Mouse (Mus musculus): ENCODE measurements at regions not wholly inside any gene's neighbourhood (a gene's known extent, or its start where the extent isn't known, plus 50 kb on each side); places are given as distances from the start of the nearest gene placed in this dataset.

GRCm38 (mm10) chr8:7964276-7964675 is 696.8 kb downstream of the Efnb2 start:
- H3K27me3 ChIP-seq (replicated peaks; ENCODE audit: insufficient read depth, low read length) = no peaks in the 10 kb centered on the region
- H3K9me3 ChIP-seq (ENCODE audit: low read length) = no peaks in the 10 kb centered on the region
- no peak overlapping the region for H3K27ac ChIP-seq (ENCODE audit: low read length)
- no peak for TF ChIP-seq CTCF (IDR thresholded peaks at IDR 0.05)
- TF ChIP-seq EP300 (IDR thresholded peaks at IDR 0.05) = no peak
- WGBS = 91% methylated on average over 2 of the region's 2 CpGs
- no peaks in the 10 kb centered on the region for H3K4me1 ChIP-seq (ENCODE audit: insufficient read depth, low read depth, low read length)
- no peaks in the 10 kb centered on the region for H3K36me3 ChIP-seq (ENCODE audit: insufficient read depth, low read length)
- no peak for ATAC-seq
- DNase-seq (ENCODE audit: low spot score) = no peak
- H3K4me2 ChIP-seq (replicated peaks; ENCODE audit: low read depth, low read length) = no peak overlapping the region
- H3K4me3 ChIP-seq (ENCODE audit: low read depth, low read length) = no peak overlapping the region
- no peak overlapping the region for H3K9ac ChIP-seq (replicated peaks; ENCODE audit: low read depth)

GRCm38 (mm10) chr8:7956745-7957144 is 704.3 kb downstream of the Efnb2 start:
- ATAC-seq = no peak
- no peaks in the 10 kb centered on the region for H3K36me3 ChIP-seq (ENCODE audit: insufficient read depth, low read length)
- H3K27ac ChIP-seq (ENCODE audit: low read length) = no peak overlapping the region
- TF ChIP-seq EP300 (IDR thresholded peaks at IDR 0.05) = no peak
- no peak for TF ChIP-seq CTCF (IDR thresholded peaks at IDR 0.05)
- H3K9ac ChIP-seq (replicated peaks; ENCODE audit: low read depth) = no peak overlapping the region
- H3K4me1 ChIP-seq (ENCODE audit: insufficient read depth, low read depth, low read length) = no peaks in the 10 kb centered on the region
- H3K4me3 ChIP-seq (ENCODE audit: low read depth, low read length) = no peak overlapping the region
- no peak overlapping the region for H3K4me2 ChIP-seq (replicated peaks; ENCODE audit: low read depth, low read length)
- H3K27me3 ChIP-seq (replicated peaks; ENCODE audit: insufficient read depth, low read length) = no peaks in the 10 kb centered on the region
- no peak for DNase-seq (ENCODE audit: low spot score)
- no peaks in the 10 kb centered on the region for H3K9me3 ChIP-seq (ENCODE audit: low read length)

GRCm38 (mm10) chr8:7954851-7955250 is 706.2 kb downstream of the Efnb2 start:
- H3K4me1 ChIP-seq (ENCODE audit: insufficient read depth, low read depth, low read length) = no peaks in the 10 kb centered on the region
- no peak for TF ChIP-seq CTCF (IDR thresholded peaks at IDR 0.05)
- no peak for TF ChIP-seq EP300 (IDR thresholded peaks at IDR 0.05)
- no peak overlapping the region for H3K4me3 ChIP-seq (ENCODE audit: low read depth, low read length)
- H3K27ac ChIP-seq (ENCODE audit: low read length) = no peak overlapping the region
- 86% methylated on average over 3 of the region's 3 CpGs for WGBS
- DNase-seq (ENCODE audit: low spot score) (no peak), ATAC-seq (no peak)
- no peak overlapping the region for H3K9ac ChIP-seq (replicated peaks; ENCODE audit: low read depth)
- no peaks in the 10 kb centered on the region for H3K9me3 ChIP-seq (ENCODE audit: low read length)
- H3K27me3 ChIP-seq (replicated peaks; ENCODE audit: insufficient read depth, low read length) = no peaks in the 10 kb centered on the region
- no peak overlapping the region for H3K4me2 ChIP-seq (replicated peaks; ENCODE audit: low read depth, low read length)
- H3K36me3 ChIP-seq (ENCODE audit: insufficient read depth, low read length) = no peaks in the 10 kb centered on the region

- no peak for ATAC-seq
- 84% methylated on average over 10 of the region's 10 CpGs for WGBS
- Histone ChIP-seq H3K9ac (replicated peaks; ENCODE audit: low read depth) (no peak overlapping the region), H3K4me1 (ENCODE audit: insufficient read depth, low read depth, low read length) (no peaks in the 10 kb centered on the region), H3K36me3 (ENCODE audit: insufficient read depth, low read length) (no peaks in the 10 kb centered on the region), H3K27ac (ENCODE audit: low read length) (no peak overlapping the region), H3K4me3 (ENCODE audit: low read depth, low read length) (no peak overlapping the region), H3K4me2 (replicated peaks; ENCODE audit: low read depth, low read length) (no peak overlapping the region), H3K27me3 (replicated peaks; ENCODE audit: insufficient read depth, low read length) (no peaks in the 10 kb centered on the region), H3K9me3 (ENCODE audit: low read length) (no peaks in the 10 kb centered on the region)
- no peak for TF ChIP-seq CTCF (IDR thresholded peaks at IDR 0.05)
- no peak for TF ChIP-seq EP300 (IDR thresholded peaks at IDR 0.05)
- no peak for DNase-seq (ENCODE audit: low spot score)
These were observed 714.9 kb downstream of the Efnb2 start for GRCm38 (mm10) chr8:7945966-7946775.

- ATAC-seq = no peak
- TF ChIP-seq CTCF (IDR thresholded peaks at IDR 0.05) (no peak), EP300 (IDR thresholded peaks at IDR 0.05) (no peak)
- H3K9me3 ChIP-seq (ENCODE audit: low read length) = no peaks in the 10 kb centered on the region
- no peak for DNase-seq (ENCODE audit: low spot score)
- no peak overlapping the region for H3K9ac ChIP-seq (replicated peaks; ENCODE audit: low read depth)
- H3K4me3 ChIP-seq (ENCODE audit: low read depth, low read length) = no peak overlapping the region
- no peaks in the 10 kb centered on the region for H3K27me3 ChIP-seq (replicated peaks; ENCODE audit: insufficient read depth, low read length)
- H3K4me2 ChIP-seq (replicated peaks; ENCODE audit: low read depth, low read length) = no peak overlapping the region
- H3K4me1 ChIP-seq (ENCODE audit: insufficient read depth, low read depth, low read length) = no peaks in the 10 kb centered on the region
- no peak overlapping the region for H3K27ac ChIP-seq (ENCODE audit: low read length)
- 85% methylated on average over 2 of the region's 2 CpGs for WGBS
- no peaks in the 10 kb centered on the region for H3K36me3 ChIP-seq (ENCODE audit: insufficient read depth, low read length)
These were observed 724.4 kb downstream of the Efnb2 start for GRCm38 (mm10) chr8:7936596-7936995.

- Histone ChIP-seq H3K27ac (ENCODE audit: low read length) (no peak overlapping the region), H3K27me3 (replicated peaks; ENCODE audit: insufficient read depth, low read length) (no peaks in the 10 kb centered on the region), H3K36me3 (ENCODE audit: insufficient read depth, low read length) (no peaks in the 10 kb centered on the region), H3K9me3 (ENCODE audit: low read length) (no peaks in the 10 kb centered on the region), H3K9ac (replicated peaks; ENCODE audit: low read depth) (no peak overlapping the region), H3K4me2 (replicated peaks; ENCODE audit: low read depth, low read length) (no peak overlapping the region), H3K4me3 (ENCODE audit: low read depth, low read length) (no peak overlapping the region), H3K4me1 (ENCODE audit: insufficient read depth, low read depth, low read length) (no peaks in the 10 kb centered on the region)
- WGBS = 32% methylated on average over 8 of the region's 8 CpGs
- ATAC-seq = no peak
- no peak for DNase-seq (ENCODE audit: low spot score)
- TF ChIP-seq EP300 (IDR thresholded peaks at IDR 0.05) (no peak), CTCF (IDR thresholded peaks at IDR 0.05) (no peak)
These were observed 741.6 kb downstream of the Efnb2 start for GRCm38 (mm10) chr8:7919416-7919815.

Data from lung, postnatal 0 days (tissue).